In the genomic region with DNA sequence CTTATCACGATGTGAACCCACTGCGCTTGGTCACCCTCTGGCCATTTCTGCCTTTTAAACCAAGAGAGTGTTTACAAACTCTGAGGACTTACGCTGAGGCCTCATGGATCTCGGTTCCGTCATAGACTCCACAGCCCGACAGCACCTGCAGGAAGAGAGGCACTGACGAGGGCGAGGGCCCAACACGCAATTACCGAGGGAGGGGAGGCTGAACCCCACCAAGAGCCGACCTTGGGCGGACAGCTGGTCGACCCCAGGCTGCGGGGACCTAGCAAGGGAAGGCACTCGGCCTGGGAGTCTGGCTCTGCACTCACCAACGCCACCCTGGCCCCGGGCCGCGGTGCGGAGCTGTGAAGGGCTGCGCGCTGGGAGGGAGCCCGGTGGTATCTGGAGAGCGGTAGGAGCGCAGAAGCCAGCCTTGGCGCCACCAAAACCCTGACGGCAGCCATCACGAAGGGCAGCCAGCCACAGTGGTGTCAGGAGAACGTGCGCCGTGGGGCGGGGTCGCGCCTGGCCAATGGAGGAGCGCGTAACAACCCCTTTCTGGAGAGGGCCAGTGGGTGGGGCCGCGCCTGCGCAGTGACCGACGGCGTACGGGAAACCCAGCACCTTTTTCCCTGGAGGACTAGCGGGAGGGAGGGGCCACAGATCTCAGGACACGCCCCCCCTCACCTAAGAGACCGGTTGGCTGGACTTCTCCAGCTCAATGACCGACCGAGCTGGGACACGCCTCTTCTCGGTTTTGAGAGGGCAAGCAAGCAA, we compare ENCODE assay signal across 7 mouse cellular contexts. TPM values are rescaled to one million over a fixed set of nuclear protein-coding genes. Genes with fewer than 3 reads are reported as not detected.
DNase-seq lines count a peak whose midpoint lies in the region; ATAC-seq lines count a peak whose summit lies in the region.

D10Jhu81e (minus strand) TSS at position 502 of the 762 bp plus-strand sequence.

- H3K9me3 ChIP-seq in embryonic facial prominence, embryonic 11.5 days (replicated peaks; ENCODE audit: control insufficient read depth, low read length): no peaks in the 10 kb centered on the region
- H3K9me3 ChIP-seq in limb, embryonic 10.5 days (replicated peaks): no peaks in the 10 kb centered on the region
- H3K9me3 ChIP-seq in midbrain, embryonic 13.5 days: no peaks in the 10 kb centered on the region

- ATAC-seq in embryonic facial prominence, embryonic 11.5 days (replicated peaks; ENCODE audit: insufficient number of reproducible peaks, low FRiP score, low TSS enrichment, low read depth): peak; percentile 92
- ATAC-seq in granulocyte monocyte progenitor cell, adult 5-6 weeks (replicated peaks; ENCODE audit: poor library complexity, severe bottlenecking): peak; percentile 90
- peak; percentile 96 for ATAC-seq in midbrain, embryonic 13.5 days

- peak within 1 kb of the TSS; percentile 64 for H3K4me2 ChIP-seq in embryonic facial prominence, embryonic 11.5 days (ENCODE audit: low read depth, low read length)
- peak within 1 kb of the TSS; percentile 90 for H3K4me2 ChIP-seq in midbrain, embryonic 13.5 days (replicated peaks)

- peak; percentile 100 for DNase-seq in adrenal gland, postnatal 14 days
- DNase-seq in embryonic facial prominence, embryonic 11.5 days (ENCODE audit: low spot score): peak; percentile 98
- DNase-seq in kidney, adult 11 months: peak; percentile 100
- peak; percentile 99 for DNase-seq in limb, embryonic 10.5 days (ENCODE audit: low spot score)
- DNase-seq in spleen, adult 12 weeks (ENCODE audit: low spot score): peak; percentile 100

- peak within 1 kb of the TSS; percentile 70 for H3K4me3 ChIP-seq in embryonic facial prominence, embryonic 11.5 days (ENCODE audit: low read depth, low read length)
- H3K4me3 ChIP-seq in limb, embryonic 10.5 days: peak within 1 kb of the TSS; percentile 90
- peak within 1 kb of the TSS; percentile 80 for H3K4me3 ChIP-seq in midbrain, embryonic 13.5 days (replicated peaks)

- H3K27me3 ChIP-seq in embryonic facial prominence, embryonic 11.5 days (ENCODE audit: control insufficient read depth, insufficient read depth, low read length): no peaks in the 10 kb centered on the region
- no peaks in the 10 kb centered on the region for H3K27me3 ChIP-seq in limb, embryonic 10.5 days (ENCODE audit: low read depth, poor library complexity, severe bottlenecking)
- no peaks in the 10 kb centered on the region for H3K27me3 ChIP-seq in midbrain, embryonic 13.5 days

- no peaks in the 10 kb centered on the region for H3K4me1 ChIP-seq in embryonic facial prominence, embryonic 11.5 days (ENCODE audit: control insufficient read depth, insufficient read depth, low read length)
- H3K4me1 ChIP-seq in limb, embryonic 10.5 days: peaks cover 24% of the 10 kb centered on the region
- H3K4me1 ChIP-seq in midbrain, embryonic 13.5 days (replicated peaks): peaks cover 28% of the 10 kb centered on the region

- no peak within 1 kb of the TSS for H3K27ac ChIP-seq in embryonic facial prominence, embryonic 11.5 days (replicated peaks; ENCODE audit: low read depth, low read length)
- peak within 1 kb of the TSS; percentile 87 for H3K27ac ChIP-seq in limb, embryonic 10.5 days
- peak within 1 kb of the TSS; percentile 72 for H3K27ac ChIP-seq in midbrain, embryonic 13.5 days

- WGBS in embryonic facial prominence, embryonic 11.5 days: under 1% methylated on average over 48 of the region's 50 CpGs
- 2% methylated on average over 50 of the region's 50 CpGs for WGBS in limb, embryonic 10.5 days
- WGBS in midbrain, embryonic 13.5 days: 2% methylated on average over 50 of the region's 50 CpGs

- H3K36me3 ChIP-seq in embryonic facial prominence, embryonic 11.5 days (replicated peaks; ENCODE audit: control insufficient read depth, insufficient read depth, low read depth, low read length): no peaks in the 10 kb centered on the region; the same call in none of the 2 replicates
- H3K36me3 ChIP-seq in limb, embryonic 10.5 days: peaks cover 76% of the 10 kb centered on the region
- H3K36me3 ChIP-seq in midbrain, embryonic 13.5 days: peaks cover 71% of the 10 kb centered on the region

- H3K9ac ChIP-seq in embryonic facial prominence, embryonic 11.5 days (replicated peaks; ENCODE audit: low read length): peak within 1 kb of the TSS; percentile 80
- peak within 1 kb of the TSS; percentile 91 for H3K9ac ChIP-seq in midbrain, embryonic 13.5 days (replicated peaks)

RNA-seq across cellular contexts. Expression of gene D10Jhu81e, which starts in this region (rescaled TPM):
- 249 and 251 TPM in 2 replicates for total RNA-seq in adrenal gland, postnatal 14 days (2021)
- 22.7 and 25.3 TPM in 2 replicates for polyA plus RNA-seq in embryonic facial prominence, embryonic 11.5 days (2014; fragmentation: Nextera tagmentation; extraction: Ambion mirVana)
- 44.6 and 52.8 TPM in 2 replicates for total RNA-seq in granulocyte monocyte progenitor cell, adult 5-6 weeks (2014; fragmentation: Nextera tagmentation)
- total RNA-seq in granulocyte monocyte progenitor cell, adult 5-6 weeks (2017): 76.3 and 84.9 TPM in 2 replicates
- 19.9 and 20.3 TPM in 2 replicates for polyA plus RNA-seq in limb, embryonic 10.5 days (2016; fragmentation: Nextera tagmentation; extraction: Ambion mirVana)
- 20.3 and 22.7 TPM in 2 replicates for polyA plus RNA-seq in midbrain, embryonic 13.5 days (2015; fragmentation: Nextera tagmentation; extraction: Ambion mirVana)
